Mouse (Mus musculus): ENCODE data around the gene Nudt4.

- TF ChIP-seq POLR2A (IDR thresholded peaks at IDR 0.05; ENCODE audit: borderline replicate concordance, extremely low read depth, insufficient read depth, insufficient read length, poor library complexity, severe bottlenecking) (no peak), CTCF (IDR thresholded peaks at IDR 0.05; ENCODE audit: borderline replicate concordance, extremely low read depth, insufficient read depth, insufficient read length) (no peak)
Observed at GRCm38 (mm10) chr10:95504341-95504740, 59.6 kb downstream of the Nudt4 start.
